Mouse (Mus musculus) layer of hippocampus, adult 11-12 months (tissue): ENCODE measurements at regions not wholly inside any gene's neighbourhood (a gene's known extent, or its start where the extent isn't known, plus 50 kb on each side); places are given as distances from the start of the nearest gene placed in this dataset.

Experiments
- DNase-seq: peaks from one replicate; pipeline ENCODE4 v3.0.0; 2022; ENCODE audit warnings: low spot score

GRCm38 (mm10) chr15:62752686-62753085 lies 1092.3 kb downstream of the Gsdmc2 start:
- DNase-seq, result no peak

GRCm38 (mm10) chr15:62743879-62744278 lies 1101.1 kb downstream of the Gsdmc2 start:
- DNase-seq, result no peak

GRCm38 (mm10) chr15:62740746-62741145 lies 1104.2 kb downstream of the Gsdmc2 start:
- no peak for DNase-seq

GRCm38 (mm10) chr15:62735334-62735733 lies 1109.6 kb downstream of the Gsdmc2 start:
- DNase-seq, result no peak

GRCm38 (mm10) chr15:62734900-62735299 lies 1110.1 kb downstream of the Gsdmc2 start:
- no peak for DNase-seq

- no peak for DNase-seq
Observed at GRCm38 (mm10) chr15:62730524-62730923, 1114.5 kb downstream of the Gsdmc2 start.

- DNase-seq, result no peak
Observed at GRCm38 (mm10) chr15:62714265-62714664, 1130.7 kb downstream of the Gsdmc2 start.

- DNase-seq, result no peak
Observed at GRCm38 (mm10) chr15:62712543-62713131, 1132.3 kb downstream of the Gsdmc2 start.

- DNase-seq, result no peak
Observed at GRCm38 (mm10) chr15:62712060-62712542, 1132.9 kb downstream of the Gsdmc2 start.

GRCm38 (mm10) chr15:62709546-62709945 lies 1135.4 kb downstream of the Gsdmc2 start:
- peak; percentile 20 for DNase-seq

- DNase-seq, result no peak
Observed at GRCm38 (mm10) chr15:62698559-62698958, 1146.4 kb downstream of the Gsdmc2 start.

GRCm38 (mm10) chr15:62694734-62695133 lies 1150.2 kb downstream of the Gsdmc2 start:
- DNase-seq, result no peak

- no peak for DNase-seq
Observed at GRCm38 (mm10) chr15:62693671-62694070, 1151.3 kb downstream of the Gsdmc2 start.

- DNase-seq, result peak; percentile 3
Observed at GRCm38 (mm10) chr15:62673410-62673809, 1171.6 kb downstream of the Gsdmc2 start.

- no peak for DNase-seq
Observed at GRCm38 (mm10) chr15:62670026-62670425, 1175.0 kb downstream of the Gsdmc2 start.

- no peak for DNase-seq
Observed at GRCm38 (mm10) chr15:62659096-62659495, 1185.9 kb downstream of the Gsdmc2 start.

- DNase-seq, result no peak
Observed at GRCm38 (mm10) chr15:62658695-62659094, 1186.3 kb downstream of the Gsdmc2 start.

- DNase-seq, result no peak
Observed at GRCm38 (mm10) chr15:62646476-62647168, 1198.4 kb downstream of the Gsdmc2 start.

- DNase-seq, result no peak
Observed at GRCm38 (mm10) chr15:62644744-62645143, 1200.2 kb downstream of the Gsdmc2 start.

- no peak for DNase-seq
Observed at GRCm38 (mm10) chr15:62644296-62644695, 1200.7 kb downstream of the Gsdmc2 start.

- DNase-seq, result peak; percentile 3
Observed at GRCm38 (mm10) chr15:62641051-62641710, 1203.8 kb downstream of the Gsdmc2 start.

GRCm38 (mm10) chr15:62625406-62625805 lies 1219.6 kb downstream of the Gsdmc2 start:
- DNase-seq, result no peak

GRCm38 (mm10) chr15:62616042-62616441 lies 1228.9 kb downstream of the Gsdmc2 start:
- no peak for DNase-seq
